Comparison of ENCODE assay signal across 10 mouse cellular contexts in genomic region chr2:30661147-30661546, GRCm38 (mm10).
A peak's percentile ranks its signal among the peaks of the same experiment; 100 is the strongest.
DNase-seq lines count a peak whose midpoint lies in the region; ATAC-seq lines count a peak whose summit lies in the region.
"Had no signal": no experiment of that assay in that cellular context is flagged by ENCODE, and none has a peak within 500 bp of the region (broad histone marks: within the 10 kb centered on the region; RNA-seq: fewer than 3 reads in every experiment).

No protein-coding gene starts in this region.

- no peaks in the 10 kb centered on the region for H3K9me3 ChIP-seq in heart, embryonic 10.5 days
- H3K9me3 ChIP-seq in embryonic facial prominence, embryonic 11.5 days (replicated peaks; ENCODE audit: control insufficient read depth, low read length): no peaks in the 10 kb centered on the region
- H3K9me3 ChIP-seq in hindbrain, embryonic 13.5 days: no peaks in the 10 kb centered on the region
- no peaks in the 10 kb centered on the region for H3K9me3 ChIP-seq in midbrain, embryonic 12.5 days

- H3K27ac ChIP-seq in heart, embryonic 10.5 days: peak overlapping the region; percentile 98
- H3K27ac ChIP-seq in embryonic facial prominence, embryonic 11.5 days (replicated peaks; ENCODE audit: low read depth, low read length): peak overlapping the region; percentile 99; the same call in 1 of the 2 replicates
- peak overlapping the region; percentile 100 for H3K27ac ChIP-seq in hindbrain, embryonic 13.5 days
- H3K27ac ChIP-seq in midbrain, embryonic 12.5 days (replicated peaks): peak overlapping the region; percentile 99

- no peak for DNase-seq in heart, embryonic 10.5 days (ENCODE audit: low spot score)
- no peak for DNase-seq in heart, adult 8-10 months (ENCODE audit: low spot score)
- no peak for DNase-seq in embryonic facial prominence, embryonic 11.5 days (ENCODE audit: low spot score)
- no peak for DNase-seq in frontal cortex, postnatal 14 days (ENCODE audit: low spot score in 2 of 2)
- no peak for DNase-seq in cerebellum, adult 11 months
- no peak for DNase-seq in kidney, postnatal 25 days
- DNase-seq: spleen, adult 18-20 months had no signal

- no peaks in the 10 kb centered on the region for H3K36me3 ChIP-seq in heart, embryonic 10.5 days
- no peaks in the 10 kb centered on the region for H3K36me3 ChIP-seq in embryonic facial prominence, embryonic 11.5 days (replicated peaks; ENCODE audit: control insufficient read depth, insufficient read depth, low read depth, low read length)
- H3K36me3 ChIP-seq in hindbrain, embryonic 13.5 days: no peaks in the 10 kb centered on the region
- no peaks in the 10 kb centered on the region for H3K36me3 ChIP-seq in midbrain, embryonic 12.5 days

- H3K4me2 ChIP-seq in embryonic facial prominence, embryonic 11.5 days (ENCODE audit: low read depth, low read length): no peak overlapping the region
- no peak overlapping the region for H3K4me2 ChIP-seq in hindbrain, embryonic 13.5 days
- no peak overlapping the region for H3K4me2 ChIP-seq in midbrain, embryonic 12.5 days (replicated peaks)

- no peaks in the 10 kb centered on the region for H3K27me3 ChIP-seq in heart, embryonic 10.5 days (ENCODE audit: insufficient read depth, poor library complexity, severe bottlenecking)
- no peaks in the 10 kb centered on the region for H3K27me3 ChIP-seq in embryonic facial prominence, embryonic 11.5 days (ENCODE audit: control insufficient read depth, insufficient read depth, low read length)
- no peaks in the 10 kb centered on the region for H3K27me3 ChIP-seq in hindbrain, embryonic 13.5 days
- H3K27me3 ChIP-seq in midbrain, embryonic 12.5 days: peaks cover 10% of the 10 kb centered on the region; the same call in 1 of the 2 replicates

- peaks cover 63% of the 10 kb centered on the region for H3K4me1 ChIP-seq in heart, embryonic 10.5 days
- peaks cover 37% of the 10 kb centered on the region for H3K4me1 ChIP-seq in embryonic facial prominence, embryonic 11.5 days (ENCODE audit: control insufficient read depth, insufficient read depth, low read length)
- peaks cover 71% of the 10 kb centered on the region for H3K4me1 ChIP-seq in hindbrain, embryonic 13.5 days (replicated peaks)
- H3K4me1 ChIP-seq in midbrain, embryonic 12.5 days: peaks cover 64% of the 10 kb centered on the region

- 61% methylated on average over 10 of the region's 10 CpGs for WGBS in heart, embryonic 10.5 days
- WGBS in embryonic facial prominence, embryonic 11.5 days: 23% methylated on average over 10 of the region's 10 CpGs
- 28% methylated on average over 10 of the region's 10 CpGs for WGBS in hindbrain, embryonic 13.5 days
- WGBS in midbrain, embryonic 12.5 days: 32% methylated on average over 10 of the region's 10 CpGs

- H3K9ac ChIP-seq in embryonic facial prominence, embryonic 11.5 days (replicated peaks; ENCODE audit: low read length): no peak overlapping the region
- H3K9ac ChIP-seq in hindbrain, embryonic 13.5 days: peak overlapping the region; percentile 69
- no peak overlapping the region; the same call in 1 of the 2 replicates for H3K9ac ChIP-seq in midbrain, embryonic 12.5 days (replicated peaks)

- ATAC-seq in embryonic facial prominence, embryonic 11.5 days (replicated peaks; ENCODE audit: insufficient number of reproducible peaks, low FRiP score, low TSS enrichment, low read depth): no peak
- ATAC-seq in hindbrain, embryonic 13.5 days (ENCODE audit: low FRiP score): no peak
- no peak for ATAC-seq in midbrain, embryonic 12.5 days (ENCODE audit: low FRiP score, low read depth)
- ATAC-seq: lung, postnatal 0 days had no signal

- no peak overlapping the region for H3K4me3 ChIP-seq in heart, embryonic 10.5 days
- no peak overlapping the region for H3K4me3 ChIP-seq in embryonic facial prominence, embryonic 11.5 days (ENCODE audit: low read depth, low read length)
- no peak overlapping the region for H3K4me3 ChIP-seq in hindbrain, embryonic 13.5 days
- H3K4me3 ChIP-seq in midbrain, embryonic 12.5 days: no peak overlapping the region
